Mouse (Mus musculus): ENCODE data around the gene Gm13119.
"Not testable (repeated sequence)": the region's sequence is repeated elsewhere in the genome, so short reads cannot be mapped to it uniquely, and the experiment has no call there.

DNA sequence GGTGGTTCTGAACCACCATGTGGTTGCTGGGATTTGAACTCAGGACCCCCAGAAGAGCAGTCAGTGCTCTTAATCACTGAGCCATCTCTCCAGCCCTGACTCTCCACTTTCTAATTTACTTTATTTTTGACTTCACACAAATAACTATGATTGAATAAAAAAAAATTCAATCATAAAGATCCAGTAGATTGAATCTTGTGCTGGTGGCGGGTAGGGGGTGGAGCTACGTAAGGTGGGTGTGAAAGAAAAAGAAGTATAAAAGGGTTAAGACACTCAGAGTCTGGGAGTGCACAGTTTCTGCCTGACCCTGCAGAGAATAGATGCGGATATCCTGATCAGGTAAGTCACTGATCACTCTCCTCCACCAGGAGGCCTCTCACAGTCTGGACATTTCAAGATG lies at the start of gene Gm13119:
- not testable (repeated sequence) for TF ChIP-seq MAX (IDR thresholded peaks at IDR 0.05; ENCODE audit: low read length); ZC3H11A (IDR thresholded peaks at IDR 0.05; ENCODE audit: low read depth, low read length); POLR2A (IDR thresholded peaks at IDR 0.05; ENCODE audit: control insufficient read depth in 1 of 2, insufficient read depth in 1 of 2, low read depth in 1 of 2, low read length in 2 of 2, poor library complexity in 1 of 2); ZNF384 (IDR thresholded peaks at IDR 0.05; ENCODE audit: low read depth, low read length)
